Mouse (Mus musculus): ENCODE data around the gene Tmem207. TPM values are rescaled to one million over a fixed set of nuclear protein-coding genes. Genes with fewer than 3 reads are reported as not detected.

The Tmem207 gene
- polyA plus RNA-seq (2016; fragmentation: Nextera tagmentation; extraction: Ambion mirVana), result 0.09 TPM in 1 of 2 replicates, not detected in the other

GRCm38 (mm10) chr16:26526669-26527068 lies at the start of gene Tmem207:
TSS of gene Tmem207 (minus strand) at chr16:26526769.
- H3K4me2 ChIP-seq (replicated peaks), result no peak within 1 kb of the TSS
- peaks cover 11% of the 10 kb centered on the region; the same call in 1 of the 2 replicates for H3K4me1 ChIP-seq
- H3K9ac ChIP-seq, result no peak within 1 kb of the TSS
- no peak within 1 kb of the TSS for H3K27ac ChIP-seq
- no peaks in the 10 kb centered on the region for H3K27me3 ChIP-seq (replicated peaks)
- no peaks in the 10 kb centered on the region for H3K9me3 ChIP-seq
- no peaks in the 10 kb centered on the region for H3K36me3 ChIP-seq
- WGBS, result 87% methylated on average over 4 of the region's 4 CpGs
- no peak for ATAC-seq (ENCODE audit: low FRiP score, low read depth)
- no peak within 1 kb of the TSS for H3K4me3 ChIP-seq

- no peak overlapping the region for H3K9ac ChIP-seq
- WGBS, result 94% methylated on average over 5 of the region's 5 CpGs
- no peaks in the 10 kb centered on the region for H3K4me1 ChIP-seq
Observed at GRCm38 (mm10) chr16:26574173-26574572, 47.6 kb upstream of the Tmem207 start.

GRCm38 (mm10) chr16:26571836-26572235 lies 45.3 kb upstream of the Tmem207 start:
- no peak overlapping the region for H3K4me2 ChIP-seq (replicated peaks)

More at GRCm38 (mm10) chr16:26574173-26574572, 47.6 kb upstream of the Tmem207 start:
- no peaks in the 10 kb centered on the region for H3K36me3 ChIP-seq
- no peak overlapping the region for H3K4me2 ChIP-seq (replicated peaks)
- no peaks in the 10 kb centered on the region for H3K9me3 ChIP-seq
- H3K27me3 ChIP-seq (replicated peaks), result no peaks in the 10 kb centered on the region
- ATAC-seq (ENCODE audit: low FRiP score, low read depth), result no peak
- no peak overlapping the region for H3K4me3 ChIP-seq
- H3K27ac ChIP-seq, result no peak overlapping the region

GRCm38 (mm10) chr16:26569387-26569978 lies 42.9 kb upstream of the Tmem207 start:
- no peak overlapping the region for H3K4me2 ChIP-seq (replicated peaks)
- H3K27me3 ChIP-seq (replicated peaks), result no peaks in the 10 kb centered on the region
- no peaks in the 10 kb centered on the region for H3K4me1 ChIP-seq
- no peaks in the 10 kb centered on the region for H3K36me3 ChIP-seq
- H3K27ac ChIP-seq, result no peak overlapping the region
- H3K4me3 ChIP-seq, result no peak overlapping the region
- no peak for ATAC-seq (ENCODE audit: low FRiP score, low read depth)
- no peak overlapping the region for H3K9ac ChIP-seq
- H3K9me3 ChIP-seq, result no peaks in the 10 kb centered on the region

More at GRCm38 (mm10) chr16:26571836-26572235, 45.3 kb upstream of the Tmem207 start:
- H3K36me3 ChIP-seq, result no peaks in the 10 kb centered on the region
- H3K9me3 ChIP-seq, result no peaks in the 10 kb centered on the region
- H3K27ac ChIP-seq, result no peak overlapping the region
- H3K4me1 ChIP-seq, result no peaks in the 10 kb centered on the region
- H3K4me3 ChIP-seq, result no peak overlapping the region
- no peak overlapping the region for H3K9ac ChIP-seq
- WGBS, result 89% methylated on average over 2 of the region's 2 CpGs
- no peaks in the 10 kb centered on the region for H3K27me3 ChIP-seq (replicated peaks)
- no peak for ATAC-seq (ENCODE audit: low FRiP score, low read depth)

- Histone ChIP-seq H3K9ac (no peak overlapping the region), H3K4me2 (replicated peaks) (no peak overlapping the region), H3K27ac (no peak overlapping the region), H3K4me3 (no peak overlapping the region), H3K36me3 (no peaks in the 10 kb centered on the region), H3K4me1 (no peaks in the 10 kb centered on the region), H3K9me3 (no peaks in the 10 kb centered on the region), H3K27me3 (replicated peaks) (no peaks in the 10 kb centered on the region)
- no peak for ATAC-seq (ENCODE audit: low FRiP score, low read depth)
- WGBS, result 85% methylated on average over 2 of the region's 2 CpGs
Observed at GRCm38 (mm10) chr16:26562771-26563170, 36.2 kb upstream of the Tmem207 start.

GRCm38 (mm10) chr16:26561743-26562142 lies 35.2 kb upstream of the Tmem207 start:
- Histone ChIP-seq H3K4me2 (replicated peaks) (no peak overlapping the region), H3K27me3 (replicated peaks) (no peaks in the 10 kb centered on the region), H3K9ac (no peak overlapping the region), H3K9me3 (no peaks in the 10 kb centered on the region), H3K36me3 (no peaks in the 10 kb centered on the region), H3K4me1 (no peaks in the 10 kb centered on the region), H3K4me3 (no peak overlapping the region), H3K27ac (no peak overlapping the region)
- WGBS, result 18% methylated on average over 2 of the region's 2 CpGs
- peak; percentile 71 for ATAC-seq (ENCODE audit: low FRiP score, low read depth)

- H3K9ac ChIP-seq, result no peak overlapping the region
Observed at GRCm38 (mm10) chr16:26558797-26559196, 32.2 kb upstream of the Tmem207 start.

GRCm38 (mm10) chr16:26552234-26552633 lies 25.7 kb upstream of the Tmem207 start:
- Histone ChIP-seq H3K36me3 (no peaks in the 10 kb centered on the region), H3K4me2 (replicated peaks) (no peak overlapping the region), H3K4me3 (no peak overlapping the region), H3K4me1 (peaks cover 8% of the 10 kb centered on the region; the same call in 1 of the 2 replicates), H3K9me3 (no peaks in the 10 kb centered on the region), H3K27me3 (replicated peaks) (no peaks in the 10 kb centered on the region), H3K27ac (no peak overlapping the region), H3K9ac (no peak overlapping the region)
- WGBS, result 88% methylated on average over 3 of the region's 3 CpGs
- no peak for ATAC-seq (ENCODE audit: low FRiP score, low read depth)

More at GRCm38 (mm10) chr16:26558797-26559196, 32.2 kb upstream of the Tmem207 start:
- H3K4me3 ChIP-seq, result no peak overlapping the region
- 82% methylated on average over 1 of the region's 1 CpGs for WGBS
- H3K36me3 ChIP-seq, result no peaks in the 10 kb centered on the region
- no peaks in the 10 kb centered on the region for H3K27me3 ChIP-seq (replicated peaks)
- no peak for ATAC-seq (ENCODE audit: low FRiP score, low read depth)
- no peaks in the 10 kb centered on the region for H3K4me1 ChIP-seq
- no peak overlapping the region for H3K27ac ChIP-seq
- no peak overlapping the region for H3K4me2 ChIP-seq (replicated peaks)
- H3K9me3 ChIP-seq, result no peaks in the 10 kb centered on the region

- no peak overlapping the region for H3K4me2 ChIP-seq (replicated peaks)
- WGBS, result 93% methylated on average over 2 of the region's 2 CpGs
- H3K36me3 ChIP-seq, result no peaks in the 10 kb centered on the region
- H3K27me3 ChIP-seq (replicated peaks), result no peaks in the 10 kb centered on the region
- peaks cover 15% of the 10 kb centered on the region; the same call in 1 of the 2 replicates for H3K4me1 ChIP-seq
- no peak overlapping the region for H3K9ac ChIP-seq
- no peak overlapping the region for H3K4me3 ChIP-seq
- H3K27ac ChIP-seq, result no peak overlapping the region
- no peaks in the 10 kb centered on the region for H3K9me3 ChIP-seq
- no peak for ATAC-seq (ENCODE audit: low FRiP score, low read depth)
Observed at GRCm38 (mm10) chr16:26549221-26549620, 22.7 kb upstream of the Tmem207 start.

GRCm38 (mm10) chr16:26546879-26547206 lies 20.3 kb upstream of the Tmem207 start:
- Histone ChIP-seq H3K27me3 (replicated peaks) (no peaks in the 10 kb centered on the region), H3K9ac (no peak overlapping the region), H3K9me3 (no peaks in the 10 kb centered on the region), H3K4me2 (replicated peaks) (peak overlapping the region; percentile 34; the same call in 1 of the 2 replicates), H3K4me1 (peaks cover 15% of the 10 kb centered on the region; the same call in 1 of the 2 replicates), H3K27ac (no peak overlapping the region), H3K4me3 (no peak overlapping the region), H3K36me3 (no peaks in the 10 kb centered on the region)
- peak; percentile 63 for ATAC-seq (ENCODE audit: low FRiP score, low read depth)
- 36% methylated on average over 1 of the region's 1 CpGs for WGBS

GRCm38 (mm10) chr16:26546170-26546878 lies 19.8 kb upstream of the Tmem207 start:
- Histone ChIP-seq H3K9ac (no peak overlapping the region), H3K27ac (no peak overlapping the region), H3K4me2 (replicated peaks) (peak overlapping the region; percentile 34; the same call in 1 of the 2 replicates), H3K9me3 (no peaks in the 10 kb centered on the region), H3K36me3 (no peaks in the 10 kb centered on the region), H3K4me1 (peaks cover 15% of the 10 kb centered on the region; the same call in 1 of the 2 replicates), H3K27me3 (replicated peaks) (no peaks in the 10 kb centered on the region), H3K4me3 (no peak overlapping the region)
- 10% methylated on average over 7 of the region's 7 CpGs for WGBS
- ATAC-seq (ENCODE audit: low FRiP score, low read depth), result peak; percentile 78

GRCm38 (mm10) chr16:26532287-26532686 lies 5.7 kb upstream of the Tmem207 start:
- H3K27me3 ChIP-seq (replicated peaks), result no peaks in the 10 kb centered on the region
- WGBS, result 89% methylated on average over 1 of the region's 1 CpGs
- H3K9ac ChIP-seq, result no peak overlapping the region
- no peak overlapping the region for H3K4me2 ChIP-seq (replicated peaks)
- H3K36me3 ChIP-seq, result no peaks in the 10 kb centered on the region
- H3K4me1 ChIP-seq, result 0 out of 2 replicates have a peak, but pooled peaks cover 11% of the 10 kb centered on the region
- no peak overlapping the region for H3K4me3 ChIP-seq
- no peak overlapping the region for H3K27ac ChIP-seq
- no peaks in the 10 kb centered on the region for H3K9me3 ChIP-seq
- ATAC-seq (ENCODE audit: low FRiP score, low read depth), result no peak

Data from neural tube, embryonic 12.5 days (tissue).